Mouse (Mus musculus): Measurements from ENCODE around the gene Yod1. TPM values are rescaled to one million over a fixed set of nuclear protein-coding genes. Genes with fewer than 3 reads are reported as not detected.

Yod1 gene
- polyA plus RNA-seq, 1 experiment, result 0.95 TPM

DNA sequence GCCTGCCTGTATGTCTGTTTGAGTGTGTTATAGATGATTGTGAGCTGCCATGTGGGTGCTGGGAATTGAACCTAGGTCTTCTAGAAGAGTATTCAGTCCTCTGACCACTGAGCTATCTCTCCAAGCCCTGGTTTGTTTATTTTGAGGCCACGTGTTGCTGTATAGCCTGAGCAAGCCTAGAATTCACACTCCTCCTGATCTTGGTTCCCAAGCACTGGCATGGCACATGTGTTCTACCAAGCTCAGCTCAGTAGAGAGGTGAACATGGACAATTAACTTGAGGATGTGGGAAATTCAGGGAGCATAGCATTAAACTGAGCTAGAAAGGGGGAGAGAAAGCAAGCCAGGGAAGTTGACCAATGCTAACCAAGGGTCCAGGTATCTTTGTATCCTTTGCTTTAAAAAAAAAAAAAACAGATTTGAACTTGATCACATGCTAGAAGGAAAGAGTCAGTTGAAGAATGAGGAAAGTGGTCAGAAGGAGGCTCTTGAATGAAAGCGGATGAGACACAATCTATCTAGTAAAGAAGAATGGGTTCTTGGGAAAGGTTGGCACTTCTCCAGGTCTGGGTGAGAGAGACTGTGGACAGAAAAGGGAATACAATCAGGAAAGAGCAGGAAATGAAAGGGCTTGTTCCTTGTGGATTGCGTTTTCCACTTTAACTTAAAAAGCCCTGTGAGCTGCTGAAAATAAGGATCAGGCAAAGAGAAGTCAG is 45.1 kb downstream of the Yod1 start:
- Histone ChIP-seq H3K36me3 (replicated peaks; ENCODE audit: low read length) (no peaks in the 10 kb centered on the region), H3K4me1 (peaks cover 35% of the 10 kb centered on the region), H3K4me3 (replicated peaks) (no peak overlapping the region), H3K9me3 (no peaks in the 10 kb centered on the region), H3K27me3 (replicated peaks) (no peaks in the 10 kb centered on the region)
- TF ChIP-seq GATA1 (IDR thresholded peaks at IDR 0.05; ENCODE audit: borderline replicate concordance, low read length), result no peak

DNA sequence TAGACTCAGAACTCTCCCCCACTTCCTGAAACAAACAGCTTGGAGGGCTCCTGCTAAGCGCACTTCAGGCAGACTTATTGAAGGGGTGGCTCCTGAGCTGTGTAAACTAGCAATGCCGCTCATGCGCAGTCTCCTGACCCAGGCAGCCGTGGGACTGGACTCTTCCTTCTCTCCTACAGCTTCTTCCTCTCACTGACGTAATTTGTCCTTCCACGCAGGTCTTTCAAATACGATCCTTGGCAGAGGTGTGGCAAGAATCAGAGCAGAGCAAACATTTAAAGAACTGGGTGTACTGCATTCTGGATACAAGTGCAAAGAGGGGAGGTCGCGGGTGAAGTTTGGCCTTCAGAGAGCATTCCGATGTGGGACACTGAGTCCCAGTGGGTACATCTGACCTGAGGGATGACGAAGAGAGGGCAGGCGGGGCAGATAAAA is 46.9 kb downstream of the Yod1 start:
- TF ChIP-seq FLI1 (IDR thresholded peaks at IDR 0.05; ENCODE audit: low read length), result no peak
- TF ChIP-seq GATA1 (IDR thresholded peaks at IDR 0.05; ENCODE audit: borderline replicate concordance, low read length), result no peak
- H3K36me3 ChIP-seq (replicated peaks; ENCODE audit: low read length), result no peaks in the 10 kb centered on the region
- no peak overlapping the region for H3K4me3 ChIP-seq (replicated peaks)
- peaks cover 44% of the 10 kb centered on the region for H3K4me1 ChIP-seq
- H3K27me3 ChIP-seq (replicated peaks), result no peaks in the 10 kb centered on the region
- no peaks in the 10 kb centered on the region for H3K9me3 ChIP-seq

DNA sequence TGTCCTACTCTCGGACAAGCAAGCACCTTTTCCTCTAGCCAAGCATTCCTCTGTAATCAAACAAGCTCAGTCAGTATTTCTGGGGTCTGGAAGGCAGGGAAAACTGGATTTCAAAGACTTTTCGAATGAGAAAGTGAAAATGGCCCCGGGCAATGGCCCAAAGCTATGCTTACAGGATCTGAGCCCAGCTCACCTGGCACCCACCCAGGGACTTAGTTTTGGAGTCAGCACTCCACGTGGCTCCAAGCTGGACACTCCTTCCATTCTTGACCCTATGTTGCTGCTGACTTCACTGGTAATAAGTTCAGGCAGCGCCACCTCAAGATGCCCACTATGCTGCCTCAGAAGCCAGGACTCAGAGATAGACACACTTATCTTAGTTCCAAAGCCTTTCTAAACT is 49.9 kb downstream of the Yod1 start:
- Histone ChIP-seq H3K36me3 (replicated peaks; ENCODE audit: low read length) (no peaks in the 10 kb centered on the region), H3K4me3 (replicated peaks) (no peak overlapping the region), H3K4me1 (peaks cover 45% of the 10 kb centered on the region), H3K9me3 (no peaks in the 10 kb centered on the region), H3K27me3 (replicated peaks) (peaks cover 1% of the 10 kb centered on the region)
- no peak for TF ChIP-seq GATA1 (IDR thresholded peaks at IDR 0.05; ENCODE audit: borderline replicate concordance, low read length)
- no peak for TF ChIP-seq FLI1 (IDR thresholded peaks at IDR 0.05; ENCODE audit: low read length)

DNA sequence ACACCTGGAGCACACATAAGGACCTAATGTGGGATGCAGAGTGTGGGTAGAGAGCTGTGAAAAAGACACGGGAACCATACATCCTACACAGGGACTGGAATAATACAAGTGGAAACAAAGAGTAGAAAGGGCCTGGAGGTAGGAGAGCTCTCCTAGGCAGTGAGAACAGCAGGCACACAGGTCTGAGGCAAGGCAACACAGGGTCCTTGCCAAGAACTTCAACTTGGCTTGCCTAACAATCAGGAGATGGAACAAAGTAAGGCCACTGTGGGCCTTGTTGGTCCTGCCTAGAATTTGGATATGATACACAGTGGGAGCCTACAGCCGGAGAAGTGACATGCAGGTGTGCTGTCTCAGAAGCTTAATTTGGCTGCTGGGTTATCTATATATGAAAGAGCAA is 52.8 kb downstream of the Yod1 start:
- H3K36me3 ChIP-seq (replicated peaks; ENCODE audit: low read length), result no peaks in the 10 kb centered on the region
- H3K4me3 ChIP-seq (replicated peaks), result no peak overlapping the region
- no peaks in the 10 kb centered on the region for H3K9me3 ChIP-seq
- peaks cover 54% of the 10 kb centered on the region for H3K4me1 ChIP-seq
- peaks cover 1% of the 10 kb centered on the region for H3K27me3 ChIP-seq (replicated peaks)
- TF ChIP-seq GATA1 (IDR thresholded peaks at IDR 0.05; ENCODE audit: borderline replicate concordance, low read length), result no peak
- no peak for TF ChIP-seq FLI1 (IDR thresholded peaks at IDR 0.05; ENCODE audit: low read length)

DNA sequence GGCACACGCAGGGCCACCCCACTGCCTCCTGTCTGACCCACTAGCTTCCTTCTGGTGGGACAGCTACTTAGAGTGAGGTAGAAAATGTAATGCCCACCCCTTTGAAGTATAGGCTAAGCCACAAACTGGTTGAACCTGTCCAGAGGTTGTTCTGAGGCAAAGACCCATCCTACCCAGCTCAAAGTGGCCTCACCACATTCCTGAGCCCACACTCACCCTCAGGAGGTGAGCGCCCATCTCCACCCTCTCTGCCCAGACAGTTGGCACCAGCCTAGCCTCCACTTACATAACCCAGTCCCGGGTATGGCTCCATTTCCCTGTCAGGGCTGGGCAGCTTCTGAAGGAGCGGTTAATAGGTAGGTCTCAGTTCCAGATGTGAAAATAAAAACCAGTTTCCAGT is 53.4 kb downstream of the Yod1 start:
- Histone ChIP-seq H3K36me3 (replicated peaks; ENCODE audit: low read length) (no peaks in the 10 kb centered on the region), H3K4me3 (replicated peaks) (no peak overlapping the region), H3K4me1 (peaks cover 49% of the 10 kb centered on the region), H3K9me3 (no peaks in the 10 kb centered on the region), H3K27me3 (replicated peaks) (peaks cover 1% of the 10 kb centered on the region)
- TF ChIP-seq GATA1 (IDR thresholded peaks at IDR 0.05; ENCODE audit: borderline replicate concordance, low read length), result no peak
- no peak for TF ChIP-seq FLI1 (IDR thresholded peaks at IDR 0.05; ENCODE audit: low read length)

DNA sequence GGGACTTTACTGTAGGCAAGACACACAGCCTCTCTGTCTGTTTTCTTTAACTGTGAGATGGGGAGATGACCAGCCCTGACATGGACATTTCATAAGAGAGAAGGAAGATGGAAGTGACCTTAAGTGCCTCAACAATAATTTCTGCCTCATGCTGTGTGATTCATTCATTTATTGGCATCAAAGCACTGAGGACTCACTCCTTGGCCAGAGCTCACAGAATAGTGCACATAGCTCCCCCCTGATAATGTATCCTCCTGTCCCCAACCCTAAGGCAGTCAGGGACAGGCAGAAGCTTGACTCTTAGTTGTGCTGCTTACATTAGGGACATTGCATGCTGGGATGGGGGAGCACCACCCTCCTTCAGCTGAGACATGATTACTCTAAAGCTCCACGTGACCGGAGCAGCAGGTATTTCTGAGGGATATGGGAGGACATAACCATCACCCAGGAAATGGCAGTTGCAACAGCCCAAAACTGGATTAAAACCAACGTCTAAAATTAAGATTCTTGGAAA is 53.9 kb downstream of the Yod1 start:
- H3K9me3 ChIP-seq, result no peaks in the 10 kb centered on the region
- TF ChIP-seq GATA1 (IDR thresholded peaks at IDR 0.05; ENCODE audit: borderline replicate concordance, low read length), result no peak
- TF ChIP-seq FLI1 (IDR thresholded peaks at IDR 0.05; ENCODE audit: low read length), result no peak
- H3K36me3 ChIP-seq (replicated peaks; ENCODE audit: low read length), result no peaks in the 10 kb centered on the region
- peaks cover 51% of the 10 kb centered on the region for H3K4me1 ChIP-seq
- peaks cover 1% of the 10 kb centered on the region for H3K27me3 ChIP-seq (replicated peaks)
- no peak overlapping the region for H3K4me3 ChIP-seq (replicated peaks)

Other genes starting within 250 kb of the Yod1 start
- not detected in 2 replicates for gene Zp3r, start 87.7 kb upstream of the Yod1 start, polyA plus RNA-seq (2012; ENCODE audit: insufficient read depth, low replicate concordance)
- gene C4bp, start 55.7 kb upstream of the Yod1 start, polyA plus RNA-seq (2012; ENCODE audit: insufficient read depth, low replicate concordance), result not detected in 2 replicates
- not detected in 2 replicates for gene Gm29427, start 1.5 kb upstream of the Yod1 start, polyA plus RNA-seq (2012; ENCODE audit: insufficient read depth, low replicate concordance)
- 1.8 and 2.5 TPM in 2 replicates for gene Pfkfb2, start 11.9 kb downstream of the Yod1 start, polyA plus RNA-seq (2012; ENCODE audit: insufficient read depth, low replicate concordance)
- gene AA986860, start 14.6 kb downstream of the Yod1 start, polyA plus RNA-seq (2012; ENCODE audit: insufficient read depth, low replicate concordance), result 4.5 and 39.9 TPM in 2 replicates
- gene Fcamr, start 83.6 kb downstream of the Yod1 start, polyA plus RNA-seq (2012; ENCODE audit: insufficient read depth, low replicate concordance), result not detected in 2 replicates
- not detected in 2 replicates for gene Pigr, start 109.4 kb downstream of the Yod1 start, polyA plus RNA-seq (2012; ENCODE audit: insufficient read depth, low replicate concordance)
- not detected in 2 replicates for gene Fcmr, start 148.3 kb downstream of the Yod1 start, polyA plus RNA-seq (2012; ENCODE audit: insufficient read depth, low replicate concordance)
- not detected in 2 replicates for gene Il24, start 170.1 kb downstream of the Yod1 start, polyA plus RNA-seq (2012; ENCODE audit: insufficient read depth, low replicate concordance)
- gene Il20, start 194.1 kb downstream of the Yod1 start, polyA plus RNA-seq (2012; ENCODE audit: insufficient read depth, low replicate concordance), result not detected in 2 replicates
- not detected in 2 replicates for gene Il19, start 222.8 kb downstream of the Yod1 start, polyA plus RNA-seq (2012; ENCODE audit: insufficient read depth, low replicate concordance)